Comparison of ENCODE assay signal across 8 mouse cellular contexts in the genomic region with DNA sequence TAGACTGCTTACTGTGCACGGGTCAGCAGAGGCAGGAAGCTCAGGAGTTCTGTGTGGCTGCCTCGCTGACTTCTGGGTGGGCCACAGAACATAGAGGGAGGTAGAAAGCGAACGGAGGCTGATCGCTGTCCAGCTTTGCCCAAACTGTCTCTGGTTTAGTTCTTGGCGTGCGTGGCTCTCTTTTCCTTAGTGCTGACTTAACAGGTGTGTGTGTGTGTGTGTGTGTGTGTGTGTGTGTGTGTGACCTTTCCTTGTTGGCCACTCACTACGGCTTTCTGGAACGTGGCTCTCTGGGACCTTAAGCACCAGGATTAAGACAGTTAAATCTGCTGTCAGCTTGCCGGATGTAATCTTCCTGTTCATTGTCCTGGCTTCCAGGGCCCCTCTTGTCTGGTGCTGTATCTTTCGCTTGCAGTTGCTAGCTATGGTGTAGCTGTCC. TPM values are rescaled to one million over a fixed set of nuclear protein-coding genes. Genes with fewer than 3 reads are reported as not detected.
A peak's percentile ranks its signal among the peaks of the same experiment; 100 is the strongest.
DNase-seq lines count a peak whose midpoint lies in the region; ATAC-seq lines count a peak whose summit lies in the region.

No protein-coding gene starts in this region.

- H3K4me2 ChIP-seq in intestine, embryonic 16.5 days (ENCODE audit: low read depth, low read length), result 0 out of 2 replicates have a peak overlapping the region, but pooled peaks have one; percentile 5
- no peak overlapping the region for H3K4me2 ChIP-seq in forebrain, embryonic 15.5 days (replicated peaks)

- H3K4me3 ChIP-seq in intestine, embryonic 16.5 days (ENCODE audit: low read length), result no peak overlapping the region
- H3K4me3 ChIP-seq in forebrain, embryonic 15.5 days, result no peak overlapping the region

- WGBS in intestine, embryonic 16.5 days, result 33% methylated on average over 11 of the region's 11 CpGs
- 40% methylated on average over 11 of the region's 11 CpGs for WGBS in forebrain, embryonic 15.5 days

- DNase-seq in R1 (ENCODE audit: low read depth, low spot score), result peak; percentile 49
- peak; percentile 57 for DNase-seq in embryo, embryonic 10 days (ENCODE audit: low spot score)
- DNase-seq in lung, postnatal 14 days, result peak; percentile 31
- DNase-seq in right cerebral cortex, postnatal 14 days, result no peak
- no peak for DNase-seq in cerebellum, adult 9-11 months
- DNase-seq in layer of hippocampus, adult 18-20 months (ENCODE audit: low spot score in 2 of 2), result no peak

- H3K36me3 ChIP-seq in intestine, embryonic 16.5 days (ENCODE audit: control insufficient read depth, insufficient read depth, low read length), result no peaks in the 10 kb centered on the region
- no peaks in the 10 kb centered on the region for H3K36me3 ChIP-seq in forebrain, embryonic 15.5 days

- no peaks in the 10 kb centered on the region for H3K9me3 ChIP-seq in intestine, embryonic 16.5 days (ENCODE audit: control insufficient read depth, low read length)
- H3K9me3 ChIP-seq in forebrain, embryonic 15.5 days, result no peaks in the 10 kb centered on the region

- no peak overlapping the region for H3K27ac ChIP-seq in intestine, embryonic 16.5 days (ENCODE audit: low read length)
- no peak overlapping the region for H3K27ac ChIP-seq in forebrain, embryonic 15.5 days (replicated peaks)

- peaks cover 21% of the 10 kb centered on the region for H3K4me1 ChIP-seq in intestine, embryonic 16.5 days (ENCODE audit: control insufficient read depth, insufficient read depth, low read length)
- peaks cover 25% of the 10 kb centered on the region for H3K4me1 ChIP-seq in forebrain, embryonic 15.5 days

- 0 out of 2 replicates have a peak overlapping the region, but pooled peaks have one; percentile 2 for H3K9ac ChIP-seq in intestine, embryonic 16.5 days (ENCODE audit: low read depth, low read length)
- H3K9ac ChIP-seq in forebrain, embryonic 15.5 days (replicated peaks), result no peak overlapping the region

- no peaks in the 10 kb centered on the region; the same call in 1 of the 2 replicates for H3K27me3 ChIP-seq in intestine, embryonic 16.5 days (replicated peaks; ENCODE audit: control insufficient read depth, insufficient read depth, low read length)
- no peaks in the 10 kb centered on the region for H3K27me3 ChIP-seq in forebrain, embryonic 15.5 days

- no peak for ATAC-seq in intestine, embryonic 16.5 days
- no peak for ATAC-seq in forebrain, embryonic 15.5 days (replicated peaks)

RNA-seq across cellular contexts. Expression of a gene that starts 18.6 kb away (rescaled TPM):
- polyA plus RNA-seq in intestine, embryonic 16.5 days (2015; fragmentation: Nextera tagmentation; extraction: Ambion mirVana), result 26.1 and 28.4 TPM in 2 replicates
- polyA plus RNA-seq in forebrain, embryonic 15.5 days (2015; fragmentation: Nextera tagmentation; extraction: Ambion mirVana), result 116 and 117 TPM in 2 replicates
- total RNA-seq in layer of hippocampus, adult 18-20 months (2021), result 10 to 100 TPM; 19.0 to 21.1 TPM

Comparison
In these comparisons a context has a peak if more than half of its experiments do, and no peak if none do; other contexts are left out.
1. DNase-seq: peak in R1 (single experiment), embryo, embryonic 10 days (single experiment) and lung, postnatal 14 days (single experiment); none in right cerebral cortex, postnatal 14 days (single experiment), cerebellum, adult 9-11 months (single experiment) and layer of hippocampus, adult 18-20 months (0 of 2).